Mouse (Mus musculus) retina, postnatal 7 days (tissue): Measurements from ENCODE around the gene Nell1.

Experiments used
- DNase-seq: peaks from one replicate; pipeline ENCODE4 v3.0.0-alpha.2; 2012; ENCODE audit warnings: low read depth, low spot score

The Nell1 gene

GRCm38 (mm10) chr7:50549572-50549971, 574.9 kb downstream of the Nell1 start:
- no peak for DNase-seq

GRCm38 (mm10) chr7:50551426-50551825, 576.8 kb downstream of the Nell1 start:
- DNase-seq = no peak

DNA sequence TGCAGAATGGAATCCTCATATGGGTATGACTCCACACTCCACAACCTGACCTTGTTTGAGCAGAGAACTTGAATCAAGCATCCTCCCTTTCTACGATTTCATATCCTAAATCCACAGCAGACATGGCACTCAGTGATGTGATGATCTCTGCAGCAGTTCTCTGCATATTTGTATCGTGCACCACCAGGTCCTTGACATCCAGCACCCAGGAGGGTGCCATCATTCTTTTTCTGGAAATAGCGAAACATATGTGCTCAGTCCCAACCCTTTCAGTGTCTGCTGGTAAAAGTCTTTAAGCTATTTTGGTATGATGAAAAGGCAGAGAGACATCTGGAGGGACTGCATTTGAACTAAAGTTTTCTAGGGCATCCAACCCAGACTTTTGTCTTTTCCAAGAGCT, 588.0 kb downstream of the Nell1 start:
- no peak for DNase-seq

- DNase-seq = no peak
These were observed 599.2 kb downstream of the Nell1 start for GRCm38 (mm10) chr7:50573841-50574240.

- no peak for DNase-seq
These were observed 614.2 kb downstream of the Nell1 start for GRCm38 (mm10) chr7:50588642-50589424.

- no peak for DNase-seq
These were observed 624.2 kb downstream of the Nell1 start, which contains the start of gene 4933405O20Rik for GRCm38 (mm10) chr7:50598890-50599289. TSS of gene 4933405O20Rik (plus strand) at chr7:50599190.

- DNase-seq = no peak
These were observed 639.4 kb downstream of the Nell1 start for GRCm38 (mm10) chr7:50614101-50614500.

DNA sequence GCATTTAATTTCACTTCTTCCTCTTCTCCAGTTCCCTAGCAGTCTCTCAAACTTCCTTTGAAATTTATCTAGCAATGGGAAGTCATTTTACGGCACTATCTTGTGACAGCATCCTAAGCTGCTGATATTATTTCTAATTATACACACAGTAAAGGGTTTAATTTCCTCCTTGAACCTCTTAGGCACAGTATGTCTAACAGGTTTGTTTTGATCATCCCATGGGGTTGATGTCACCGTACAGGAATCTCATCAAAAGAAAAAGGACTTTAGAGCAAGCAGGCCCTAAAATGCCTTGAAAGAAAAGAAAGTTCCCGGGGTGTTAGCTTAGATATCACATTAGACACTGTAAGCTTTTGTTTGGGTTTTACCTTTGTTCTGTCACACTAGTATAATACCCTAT, 654.5 kb downstream of the Nell1 start:
- no peak for DNase-seq

DNA sequence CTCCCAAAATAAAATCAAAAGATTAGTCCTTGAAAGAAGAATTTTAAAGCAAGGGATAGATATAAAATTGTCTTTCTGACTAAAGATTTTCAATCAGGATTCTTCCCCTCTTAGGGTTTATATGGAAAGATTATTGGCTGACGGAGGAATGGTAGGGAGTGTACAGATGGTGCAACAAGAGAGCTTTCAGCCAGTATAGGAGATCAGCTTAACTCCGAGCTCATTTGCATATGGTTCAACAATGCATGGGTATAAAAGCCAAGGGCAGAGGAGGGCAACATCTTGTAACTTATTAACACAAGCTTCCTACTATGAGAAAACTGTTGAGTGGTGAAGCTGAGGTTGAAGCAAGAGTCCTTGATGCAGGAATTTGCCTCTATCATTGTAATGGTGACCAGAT, 658.5 kb downstream of the Nell1 start:
- DNase-seq = peak; percentile 6

DNA sequence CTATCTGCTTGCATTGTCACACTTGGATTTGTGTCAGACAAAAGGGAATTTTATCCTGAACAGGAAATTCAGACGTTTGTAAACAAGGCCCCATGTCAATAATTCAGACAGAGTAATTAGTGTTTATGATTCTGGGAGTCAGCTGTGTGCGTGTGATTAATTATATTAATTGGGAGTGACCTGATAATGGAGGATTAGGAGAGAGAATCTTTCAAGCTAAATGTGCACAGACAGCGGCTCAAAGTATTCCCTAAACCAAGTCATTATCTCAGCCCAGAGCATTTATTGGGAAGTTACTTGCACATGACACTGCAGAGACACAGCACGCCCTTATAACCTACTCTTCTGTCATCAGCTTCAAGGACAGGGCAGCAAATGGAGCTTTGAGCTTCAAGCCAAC, 697.6 kb downstream of the Nell1 start:
- no peak for DNase-seq

GRCm38 (mm10) chr7:50675444-50675843, 700.8 kb downstream of the Nell1 start:
- DNase-seq = no peak

GRCm38 (mm10) chr7:50677511-50677910, 702.8 kb downstream of the Nell1 start:
- DNase-seq = no peak

DNA sequence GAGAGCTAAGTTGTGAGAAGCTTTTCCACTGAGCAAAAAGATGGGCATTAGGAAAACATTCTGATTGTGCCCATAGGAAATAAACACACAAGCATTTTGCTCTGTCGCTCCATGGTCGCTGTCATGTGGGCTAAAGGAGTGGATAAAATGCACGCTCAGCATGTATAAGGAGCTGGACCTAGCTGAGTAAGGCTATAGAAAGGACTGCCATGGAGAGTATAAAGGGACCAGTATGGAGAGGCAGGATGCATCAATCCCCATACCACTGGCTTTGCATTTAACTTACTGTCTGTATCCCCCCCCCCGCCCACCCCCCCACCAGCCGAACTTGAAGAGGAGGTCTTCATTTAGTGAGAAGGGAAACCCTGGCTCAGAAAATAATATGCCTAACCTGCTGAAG, 711.7 kb downstream of the Nell1 start:
- DNase-seq = no peak

GRCm38 (mm10) chr7:50725166-50725565, 750.5 kb downstream of the Nell1 start:
- no peak for DNase-seq

DNA sequence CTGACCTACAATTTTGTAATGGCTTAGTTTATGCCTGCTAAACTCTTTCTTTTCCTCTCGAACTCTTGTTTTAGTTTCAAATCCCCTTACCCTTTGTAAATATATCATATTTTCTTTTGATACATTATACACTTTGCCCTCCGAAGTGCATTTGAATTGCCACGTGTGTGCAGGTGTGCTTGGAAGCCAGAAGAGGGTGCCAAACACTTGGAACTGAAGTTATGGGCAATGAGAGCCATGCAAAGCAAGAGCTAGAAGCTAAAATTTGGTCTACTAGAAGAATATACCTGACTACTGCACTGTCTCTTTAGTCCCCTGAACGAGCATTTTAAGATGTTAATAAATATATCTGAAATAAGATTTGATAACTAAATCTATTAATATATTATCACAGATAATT, 756.3 kb downstream of the Nell1 start:
- no peak for DNase-seq

DNA sequence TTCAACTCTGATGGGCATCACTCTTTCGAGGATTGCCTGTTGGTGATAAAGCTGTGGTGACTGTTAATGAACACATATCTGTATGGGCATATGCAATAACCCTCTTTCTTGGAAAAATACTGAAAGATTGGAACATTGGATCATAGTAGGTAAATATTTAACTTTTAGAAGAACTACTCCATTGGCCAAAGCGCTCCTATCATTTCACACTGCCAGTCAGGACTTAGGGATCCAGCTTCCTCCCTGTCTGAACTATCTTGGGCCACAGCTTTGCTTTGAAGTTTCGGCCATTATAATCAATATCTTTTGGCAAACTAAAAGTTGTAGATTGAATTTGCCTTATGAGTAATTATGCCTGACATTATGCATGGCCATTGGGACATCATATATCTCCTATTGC, 780.9 kb downstream of the Nell1 start:
- DNase-seq = no peak

GRCm38 (mm10) chr7:50756409-50756808, 781.7 kb downstream of the Nell1 start:
- DNase-seq = no peak

- no peak for DNase-seq
These were observed 798.9 kb downstream of the Nell1 start for GRCm38 (mm10) chr7:50773516-50773915.

- no peak for DNase-seq
These were observed 806.4 kb downstream of the Nell1 start for GRCm38 (mm10) chr7:50781105-50781504.

GRCm38 (mm10) chr7:50783652-50784051, 809.0 kb downstream of the Nell1 start:
- DNase-seq = no peak

- no peak for DNase-seq
These were observed 851.5 kb downstream of the Nell1 start for GRCm38 (mm10) chr7:50826180-50826579.

DNA sequence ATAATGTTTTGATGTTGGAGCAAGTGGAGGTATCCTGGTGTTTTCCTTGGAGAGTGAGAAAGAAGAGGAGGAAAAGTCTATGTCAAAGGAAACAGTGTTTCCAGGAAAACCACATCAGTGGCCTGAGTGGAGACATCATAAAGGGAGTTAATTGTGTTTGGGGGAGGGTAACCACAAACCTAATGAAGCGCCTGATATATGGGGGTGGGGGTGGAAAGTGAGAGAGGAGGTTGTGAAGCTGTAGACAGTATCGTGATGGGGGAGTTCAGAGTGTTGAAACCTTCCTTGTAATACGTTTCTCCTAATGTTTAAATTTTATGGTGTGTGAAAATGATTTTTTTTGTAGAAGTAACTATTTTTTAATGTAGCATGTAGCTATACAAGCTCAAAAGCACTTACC, 858.1 kb downstream of the Nell1 start:
- no peak for DNase-seq

DNA sequence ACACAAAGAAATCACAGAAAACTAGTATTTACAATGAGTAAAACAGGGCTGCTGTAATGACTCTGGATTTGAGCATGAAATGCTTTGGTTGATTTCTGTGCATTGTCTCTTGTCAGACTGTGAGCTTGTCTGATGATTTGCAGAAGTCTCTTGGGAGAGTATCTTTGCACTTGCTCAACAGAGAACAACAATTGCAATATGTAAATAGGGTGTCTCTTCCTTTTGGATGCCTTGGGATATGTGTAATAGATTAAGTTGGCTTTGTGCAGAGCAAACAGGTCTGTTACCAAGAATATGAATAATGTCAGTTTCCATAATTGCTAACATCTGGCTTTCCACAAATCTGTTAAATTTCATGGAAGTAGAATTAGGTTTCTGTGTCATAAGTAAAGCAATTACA, 868.0 kb downstream of the Nell1 start:
- no peak for DNase-seq

- DNase-seq = no peak
These were observed 873.3 kb downstream of the Nell1 start for GRCm38 (mm10) chr7:50847921-50848320.
